Mouse (Mus musculus): ENCODE measurements around the gene Olfr1369-ps1.
A peak's percentile ranks its signal among the peaks of the same experiment; 100 is the strongest.

DNA sequence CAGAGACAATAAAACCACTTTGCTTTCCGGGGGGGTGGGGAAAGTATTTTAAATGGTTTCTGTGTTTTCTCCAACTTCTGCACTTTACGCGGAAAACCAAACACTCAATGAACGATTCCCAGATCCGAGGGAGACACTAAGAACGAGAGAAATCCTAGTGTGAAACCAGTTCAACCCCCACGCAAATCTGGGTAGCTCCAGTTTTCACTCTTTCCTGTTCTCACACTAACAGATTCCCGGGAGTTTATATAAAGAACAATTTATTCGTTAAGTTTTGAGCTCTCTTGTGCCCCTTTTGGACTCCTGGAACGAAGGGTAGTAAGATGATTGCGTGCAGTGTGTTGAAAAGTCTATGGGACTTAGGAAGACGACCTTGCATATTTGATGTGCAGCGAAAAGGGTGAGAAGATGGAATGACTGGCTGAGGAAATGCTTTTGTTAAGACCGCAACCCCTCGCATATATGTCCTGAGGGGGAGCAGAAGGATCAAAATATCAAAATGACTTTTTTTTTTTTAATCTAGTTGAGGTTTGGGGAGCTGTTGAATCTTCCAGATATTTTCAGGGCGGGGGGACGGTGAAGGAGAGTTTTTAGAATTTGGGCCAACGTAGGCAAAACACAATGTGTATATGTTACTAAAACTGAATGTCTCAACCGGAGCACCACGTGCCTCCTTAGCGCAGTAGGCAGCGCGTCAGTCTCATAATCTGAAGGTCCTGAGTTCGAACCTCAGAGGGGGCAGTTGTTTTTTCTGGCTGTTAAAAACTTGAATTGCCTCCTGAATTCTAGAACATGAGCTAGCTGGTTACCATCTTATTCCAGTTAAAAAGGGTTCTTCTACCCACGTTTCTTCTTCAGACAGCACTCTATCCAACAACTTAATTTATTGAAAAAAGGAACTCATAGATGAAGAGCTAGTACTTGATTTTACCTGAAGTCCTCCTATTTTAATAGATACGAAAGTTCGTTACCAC, 55.9 kb downstream of the Olfr1369-ps1 start:
- TF ChIP-seq CTCF (IDR thresholded peaks at IDR 0.05; ENCODE audit: control insufficient read depth, insufficient read depth, insufficient read length) = no peak
- TF ChIP-seq FOSL1 (IDR thresholded peaks at IDR 0.05; ENCODE audit: insufficient read depth, low read length, poor library complexity, severe bottlenecking) = no peak
- no peak for TF ChIP-seq CEBPB (IDR thresholded peaks at IDR 0.05; ENCODE audit: low read depth)
- peak; percentile 85 for TF ChIP-seq USF1 (IDR thresholded peaks at IDR 0.05; ENCODE audit: low read depth)
- no peak for TF ChIP-seq MYOG (IDR thresholded peaks at IDR 0.05; ENCODE audit: control insufficient read depth, extremely low read depth, insufficient read length)
- no peak for TF ChIP-seq MYOD1 (IDR thresholded peaks at IDR 0.05; ENCODE audit: control insufficient read depth, insufficient read length, low read depth)
- no peak for TF ChIP-seq MAX (IDR thresholded peaks at IDR 0.05)
